9 mouse cellular contexts compared by ENCODE assay signal in the genomic region with DNA sequence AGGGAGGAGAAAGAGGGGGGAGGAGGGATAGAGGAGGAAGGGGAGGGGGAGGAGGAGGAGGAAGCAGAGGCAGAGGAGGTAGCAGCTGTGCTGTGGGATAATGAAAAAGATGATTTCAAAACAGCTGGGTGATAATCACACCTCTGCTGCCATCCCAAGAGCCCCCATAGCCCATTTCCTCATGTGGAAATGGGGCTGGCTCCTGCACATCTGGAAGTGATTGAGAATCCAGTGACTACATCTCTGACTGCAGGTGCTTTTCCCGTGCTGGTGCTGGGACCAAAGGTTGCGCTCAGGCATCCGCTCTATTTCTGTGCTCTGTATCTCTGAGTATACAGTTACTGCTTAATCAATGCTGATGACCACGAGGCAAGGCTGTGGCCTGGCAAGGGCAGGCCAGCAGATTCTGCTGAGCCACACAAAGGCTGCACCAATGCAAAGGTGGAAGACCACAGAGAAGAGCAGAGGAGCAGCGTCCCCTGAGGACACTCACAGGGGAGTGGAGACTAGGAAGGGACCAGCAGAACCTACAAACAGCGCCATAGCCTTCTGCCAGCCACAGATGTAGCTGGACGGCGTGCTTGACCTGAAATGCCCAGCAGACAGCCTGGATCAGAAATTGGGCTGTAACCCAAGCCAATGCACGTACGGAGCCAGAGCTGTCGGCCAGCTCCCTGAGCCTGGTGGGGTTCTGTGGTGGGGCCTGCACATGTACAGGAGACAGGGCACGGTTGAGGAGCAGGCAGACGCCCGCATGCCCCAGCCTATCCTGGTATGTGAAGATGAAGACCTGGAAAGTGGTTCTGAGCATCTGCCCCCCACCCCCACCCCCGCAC.
DNase-seq lines count a peak whose midpoint lies in the region; ATAC-seq and TF ChIP-seq lines count a peak whose summit lies in the region.
"Had no signal": no experiment of that assay in that cellular context is flagged by ENCODE, and none has a peak within 500 bp of the region (broad histone marks: within the 10 kb centered on the region; RNA-seq: fewer than 3 reads in every experiment).

No protein-coding gene starts in this region.

- H3K27ac ChIP-seq in left cerebral cortex, adult 2 months = no peak overlapping the region
- 0 out of 2 replicates have a peak overlapping the region, but pooled peaks have one; percentile 28 for H3K27ac ChIP-seq in neural tube, embryonic 14.5 days (ENCODE audit: low read depth, low read length)
- H3K27ac ChIP-seq in kidney, embryonic 15.5 days = no peak overlapping the region
- H3K27ac ChIP-seq: heart, embryonic 13.5 days had no signal

- WGBS in neural tube, embryonic 14.5 days = 75% methylated on average over 15 of the region's 15 CpGs
- 77% methylated on average over 15 of the region's 15 CpGs for WGBS in kidney, embryonic 15.5 days

- intact Hi-C loops in left cerebral cortex, postnatal 4 days (cut with DNase I) = no loop called here
- intact Hi-C loops in left cerebral cortex, adult 2 months (cut with DNase I) = no loop called here
- intact Hi-C loops in gastrocnemius, postnatal 14 days (cut with DNase I; ENCODE audit: low total_unique reads) = no loop called here

- H3K9ac ChIP-seq in neural tube, embryonic 14.5 days (replicated peaks; ENCODE audit: low read depth, low read length) = no peak overlapping the region
- H3K9ac ChIP-seq in kidney, embryonic 15.5 days = no peak overlapping the region
- H3K9ac ChIP-seq: heart, embryonic 13.5 days had no signal

- H3K36me3 ChIP-seq in neural tube, embryonic 14.5 days (ENCODE audit: control insufficient read depth, insufficient read depth, low read length) = no peaks in the 10 kb centered on the region
- no peaks in the 10 kb centered on the region for H3K36me3 ChIP-seq in kidney, embryonic 15.5 days
- H3K36me3 ChIP-seq: heart, embryonic 13.5 days had no signal

- H3K27me3 ChIP-seq in neural tube, embryonic 14.5 days (ENCODE audit: control insufficient read depth, insufficient read depth, low read length) = no peaks in the 10 kb centered on the region
- H3K27me3 ChIP-seq in kidney, embryonic 15.5 days = no peaks in the 10 kb centered on the region
- H3K27me3 ChIP-seq: heart, embryonic 13.5 days had no signal

- no peaks in the 10 kb centered on the region for H3K9me3 ChIP-seq in neural tube, embryonic 14.5 days (ENCODE audit: control insufficient read depth, low read length)
- no peaks in the 10 kb centered on the region for H3K9me3 ChIP-seq in kidney, embryonic 15.5 days (replicated peaks)
- H3K9me3 ChIP-seq: heart, embryonic 13.5 days had no signal

- TF ChIP-seq CTCF in left cerebral cortex, adult 2 months (IDR thresholded peaks at IDR 0.05) = no peak

- DNase-seq in left cerebral cortex, postnatal 4 days = peak; percentile 72
- no peak for DNase-seq in left cerebral cortex, adult 2 months (ENCODE audit: extremely low spot score in 1 of 2, low spot score in 2 of 2)
- DNase-seq in cerebellum, postnatal 36 days = peak; percentile 68 to 73
- DNase-seq in gastrocnemius, postnatal 14 days = peak; percentile 59
- DNase-seq in adipocyte (ENCODE audit: low spot score) = no peak
- DNase-seq in right cerebral cortex, postnatal 4 days = no peak

- H3K4me3 ChIP-seq in left cerebral cortex, adult 2 months = no peak overlapping the region
- no peak overlapping the region for H3K4me3 ChIP-seq in neural tube, embryonic 14.5 days (ENCODE audit: low read depth, low read length)
- no peak overlapping the region for H3K4me3 ChIP-seq in kidney, embryonic 15.5 days (replicated peaks)
- H3K4me3 ChIP-seq: heart, embryonic 13.5 days had no signal

- peak; percentile 49; the same call in 1 of the 2 replicates for ATAC-seq in neural tube, embryonic 14.5 days (ENCODE audit: low read depth)
- ATAC-seq in kidney, embryonic 15.5 days (replicated peaks; ENCODE audit: low FRiP score) = no peak

- H3K4me2 ChIP-seq in neural tube, embryonic 14.5 days (ENCODE audit: low read depth, low read length) = no peak overlapping the region
- no peak overlapping the region for H3K4me2 ChIP-seq in kidney, embryonic 15.5 days
- H3K4me2 ChIP-seq: heart, embryonic 13.5 days had no signal

- peaks cover 6% of the 10 kb centered on the region; the same call in 1 of the 2 replicates for H3K4me1 ChIP-seq in neural tube, embryonic 14.5 days (ENCODE audit: control insufficient read depth, insufficient read depth, low read length)
- H3K4me1 ChIP-seq in kidney, embryonic 15.5 days = no peaks in the 10 kb centered on the region

Comparison
In these comparisons a context has a peak if more than half of its experiments do, and no peak if none do; other contexts are left out.
1. DNase-seq: peak in left cerebral cortex, postnatal 4 days (single experiment), cerebellum, postnatal 36 days (2 of 2) and gastrocnemius, postnatal 14 days (single experiment); none in left cerebral cortex, adult 2 months (0 of 2), adipocyte (single experiment) and right cerebral cortex, postnatal 4 days (single experiment).